Mouse (Mus musculus) forebrain, postnatal 0 days (tissue): ENCODE measurements around the gene Eng. TPM values are rescaled to one million over a fixed set of nuclear protein-coding genes. Genes with fewer than 3 reads are reported as not detected.

Experiments used
- ATAC-seq: fragments of 200-750 bp; cut with Nextera tagmentation; 2 replicates; pipeline ENCODE4 v1.8.0; 2017; ENCODE audit warnings: mild to moderate bottlenecking, moderate library complexity
- DNase-seq: peaks from one replicate; pipeline ENCODE4 v3.0.0-alpha.2; 2015
- H3K27ac ChIP-seq: fragments of 300-500 bp; sonication (generic); 2 replicates; pipeline ENCODE4 v1.5.1; 2014; ENCODE audit warnings: low read depth, mild to moderate bottlenecking, antibody characterized with exemption, low read length, moderate library complexity, mixed read lengths
- H3K27me3 ChIP-seq: fragments of 300-500 bp; sonication (generic); 2 replicates; pipeline ENCODE4 v1.6.1; 2014; ENCODE audit warnings: mild to moderate bottlenecking, low read length, mixed read lengths; ENCODE audit not compliant: insufficient read depth
- H3K36me3 ChIP-seq: fragments of 300-500 bp; sonication (generic); 2 replicates; pipeline ENCODE4 v1.6.1; 2014; ENCODE audit warnings: mild to moderate bottlenecking, moderate library complexity; ENCODE audit not compliant: insufficient read depth
- H3K4me1 ChIP-seq: fragments of 300-500 bp; sonication (generic); 2 replicates; pipeline ENCODE4 v1.6.1; 2014; ENCODE audit warnings: antibody characterized with exemption; ENCODE audit not compliant: insufficient read depth
- H3K4me2 ChIP-seq: fragments of 300-500 bp; sonication (generic); 2 replicates; pipeline ENCODE4 v1.6.1; 2014; ENCODE audit warnings: low read depth, mild to moderate bottlenecking, moderate library complexity
- H3K4me3 ChIP-seq: fragments of 300-500 bp; sonication (generic); 2 replicates; pipeline ENCODE4 v1.5.1; 2014; ENCODE audit warnings: low read depth, low read length, mixed read lengths
- H3K9ac ChIP-seq: fragments of 300-500 bp; sonication (generic); 2 replicates; pipeline ENCODE4 v1.6.1; 2014; ENCODE audit warnings: mild to moderate bottlenecking
- H3K9me3 ChIP-seq: fragments of 300-500 bp; sonication (generic); 2 replicates; pipeline ENCODE4 v1.6.1; 2016; ENCODE audit warnings: low read length
- CTCF ChIP-seq: sonication (generic); IDR thresholded peaks from 2 replicates; pipeline ENCODE4 v1.5.1; 2016; ENCODE audit warnings: antibody characterized with exemption, control low read depth, low read depth
- WGBS: fragments of 180-500 bp; shearing (Covaris S2); extraction: QIAGEN DNeasy Blood & Tissue Kit; methylation state at CpG from one replicate; pipeline ENCODE4 v1.1.7; 2014; 5-methylcytosine and 5-hydroxymethylcytosine counted together
- polyA plus RNA-seq: library from polyadenylated mRNA; unstranded; fragments of >200 nt; fragmentation: Nextera tagmentation; extraction: Ambion mirVana; gene quantifications from 2 replicates; pipeline ENCODE4 v1.2.1, GENCODE M21; 2015
- total RNA-seq: library from RNA; depleted of rRNA; stranded (reverse); fragments of >200 nt; gene quantifications from 2 replicates; pipeline ENCODE4 v1.2.3, GENCODE M21; 2014

The Eng gene
- total and polyA plus RNA-seq, 2 experiments from 2014 or later = 14.7 to 22.1 TPM

GRCm38 (mm10) chr2:32709521-32710137 is 63.2 kb downstream of the Eng start:
- no peak for DNase-seq
- Histone ChIP-seq H3K9me3 (no peaks in the 10 kb centered on the region), H3K27me3 (no peaks in the 10 kb centered on the region), H3K4me2 (no peak overlapping the region), H3K4me3 (no peak overlapping the region), H3K9ac (no peak overlapping the region), H3K4me1 (peaks cover 3% of the 10 kb centered on the region), H3K27ac (no peak overlapping the region), H3K36me3 (peaks cover 52% of the 10 kb centered on the region)
- WGBS = 93% methylated on average over 20 of the region's 20 CpGs
- no peak for ATAC-seq
- no peak for TF ChIP-seq CTCF

DNA sequence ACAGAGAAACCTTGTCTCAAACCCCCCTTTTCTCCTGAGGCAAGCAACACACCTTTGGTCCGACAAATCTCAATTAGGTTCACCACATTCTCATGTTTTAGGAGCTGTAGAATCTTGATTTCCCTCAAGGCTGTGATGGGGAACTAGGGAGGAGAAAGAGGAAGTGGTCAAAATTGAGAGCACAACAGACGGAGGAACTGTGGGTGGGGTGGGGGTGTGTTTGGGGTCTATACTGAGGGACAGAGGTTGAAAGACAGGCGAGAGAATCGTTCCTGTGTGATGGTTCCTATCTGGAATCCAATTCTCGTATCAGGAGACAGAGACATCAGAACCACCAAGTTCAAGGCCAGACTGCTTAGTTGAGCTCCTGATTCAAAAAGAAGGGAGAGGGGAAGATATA is 64.0 kb downstream of the Eng start:
- H3K27me3 ChIP-seq = no peaks in the 10 kb centered on the region
- WGBS = 91% methylated on average over 5 of the region's 5 CpGs
- H3K4me3 ChIP-seq = no peak overlapping the region
- H3K27ac ChIP-seq = no peak overlapping the region
- H3K4me2 ChIP-seq = no peak overlapping the region
- H3K36me3 ChIP-seq = peaks cover 44% of the 10 kb centered on the region
- TF ChIP-seq CTCF = no peak
- no peak overlapping the region for H3K9ac ChIP-seq
- H3K9me3 ChIP-seq = no peaks in the 10 kb centered on the region
- peaks cover 3% of the 10 kb centered on the region for H3K4me1 ChIP-seq
- DNase-seq = no peak
- no peak for ATAC-seq

DNA sequence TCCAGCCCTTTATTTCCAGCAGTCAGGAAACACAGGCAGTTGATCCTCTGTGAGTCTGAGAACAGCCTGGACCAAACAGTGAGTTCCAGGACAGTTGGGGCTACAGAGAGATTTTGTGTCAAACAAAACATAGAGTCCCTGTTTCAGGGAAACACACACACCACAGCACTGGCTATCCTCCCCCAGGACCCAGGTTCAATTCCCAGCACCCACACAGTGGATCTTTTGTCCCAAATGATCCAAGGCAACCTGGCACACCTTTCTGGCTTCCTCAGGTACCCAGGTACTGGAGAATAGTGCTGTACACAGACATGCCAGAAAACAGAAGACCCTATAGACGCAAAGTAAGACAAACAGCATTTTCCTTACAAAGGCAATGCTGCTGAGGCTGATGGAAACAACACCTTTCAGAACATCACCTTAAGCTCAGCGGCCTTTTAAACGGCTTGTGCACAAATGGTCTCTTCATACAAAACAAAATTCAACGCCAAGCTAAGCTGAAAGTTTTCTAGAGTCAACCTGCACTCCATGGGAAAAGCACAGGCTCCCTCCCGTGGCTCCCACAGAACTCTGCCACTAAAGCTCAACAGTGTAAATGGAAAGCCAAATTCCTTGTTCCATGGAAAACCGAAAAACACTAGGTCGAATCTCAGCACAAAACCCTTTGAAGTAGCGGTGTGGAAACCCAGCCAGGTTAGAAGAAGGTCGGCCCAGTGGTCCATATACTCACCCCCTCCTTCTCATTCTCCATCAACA is 65.1 kb downstream of the Eng start:
- 26% methylated on average over 9 of the region's 9 CpGs for WGBS
- peaks cover 3% of the 10 kb centered on the region for H3K4me1 ChIP-seq
- H3K9ac ChIP-seq = peak overlapping the region; percentile 86
- peak overlapping the region; percentile 94 for H3K4me2 ChIP-seq
- no peak for ATAC-seq
- no peaks in the 10 kb centered on the region for H3K9me3 ChIP-seq
- TF ChIP-seq CTCF = peak; percentile 11; the same call in 1 of the 2 replicates
- peaks cover 35% of the 10 kb centered on the region for H3K36me3 ChIP-seq
- H3K27ac ChIP-seq = 0 out of 2 replicates have a peak overlapping the region, but pooled peaks have one; percentile 100
- peak overlapping the region; percentile 81 for H3K4me3 ChIP-seq
- H3K27me3 ChIP-seq = no peaks in the 10 kb centered on the region
- no peak for DNase-seq

- Histone ChIP-seq H3K9ac (peak overlapping the region; percentile 86), H3K4me3 (peak overlapping the region; percentile 81), H3K4me1 (peaks cover 3% of the 10 kb centered on the region), H3K4me2 (peak overlapping the region; percentile 94), H3K27ac (peak overlapping the region; percentile 100), H3K9me3 (no peaks in the 10 kb centered on the region), H3K36me3 (peaks cover 28% of the 10 kb centered on the region), H3K27me3 (no peaks in the 10 kb centered on the region)
- no peak for TF ChIP-seq CTCF
- no peak for ATAC-seq
- peak; percentile 12 for DNase-seq
- WGBS = 4% methylated on average over 41 of the region's 41 CpGs
These were observed 65.7 kb downstream of the Eng start for GRCm38 (mm10) chr2:32712108-32712551.

DNA sequence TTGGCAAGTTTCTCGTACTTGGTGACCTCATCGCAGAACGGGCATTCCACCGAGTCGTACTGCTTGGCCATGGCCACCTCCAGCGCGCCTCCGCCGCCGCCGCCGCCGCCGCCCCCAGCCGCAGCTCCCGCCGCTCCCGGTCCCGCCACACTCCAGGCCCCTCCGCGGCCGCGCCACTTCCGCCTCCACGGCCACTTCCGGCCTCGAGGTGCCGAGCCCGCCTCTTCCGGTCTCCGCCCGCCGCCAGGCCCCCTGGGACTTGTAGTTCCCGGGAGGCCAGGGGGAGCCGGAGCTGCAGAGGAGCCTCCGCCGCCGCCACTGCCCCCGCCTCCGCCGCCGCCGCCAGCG is 66.2 kb downstream of the Eng start:
- H3K4me1 ChIP-seq = peaks cover 3% of the 10 kb centered on the region
- no peaks in the 10 kb centered on the region for H3K27me3 ChIP-seq
- peak overlapping the region; percentile 94 for H3K4me2 ChIP-seq
- H3K27ac ChIP-seq = peak overlapping the region; percentile 100
- no peak for TF ChIP-seq CTCF
- peak; percentile 89 for ATAC-seq
- peak overlapping the region; percentile 81 for H3K4me3 ChIP-seq
- under 1% methylated on average over 20 of the region's 44 CpGs for WGBS
- peaks cover 26% of the 10 kb centered on the region for H3K36me3 ChIP-seq
- H3K9me3 ChIP-seq = no peaks in the 10 kb centered on the region
- peak overlapping the region; percentile 86 for H3K9ac ChIP-seq
- DNase-seq = peak; percentile 95

DNA sequence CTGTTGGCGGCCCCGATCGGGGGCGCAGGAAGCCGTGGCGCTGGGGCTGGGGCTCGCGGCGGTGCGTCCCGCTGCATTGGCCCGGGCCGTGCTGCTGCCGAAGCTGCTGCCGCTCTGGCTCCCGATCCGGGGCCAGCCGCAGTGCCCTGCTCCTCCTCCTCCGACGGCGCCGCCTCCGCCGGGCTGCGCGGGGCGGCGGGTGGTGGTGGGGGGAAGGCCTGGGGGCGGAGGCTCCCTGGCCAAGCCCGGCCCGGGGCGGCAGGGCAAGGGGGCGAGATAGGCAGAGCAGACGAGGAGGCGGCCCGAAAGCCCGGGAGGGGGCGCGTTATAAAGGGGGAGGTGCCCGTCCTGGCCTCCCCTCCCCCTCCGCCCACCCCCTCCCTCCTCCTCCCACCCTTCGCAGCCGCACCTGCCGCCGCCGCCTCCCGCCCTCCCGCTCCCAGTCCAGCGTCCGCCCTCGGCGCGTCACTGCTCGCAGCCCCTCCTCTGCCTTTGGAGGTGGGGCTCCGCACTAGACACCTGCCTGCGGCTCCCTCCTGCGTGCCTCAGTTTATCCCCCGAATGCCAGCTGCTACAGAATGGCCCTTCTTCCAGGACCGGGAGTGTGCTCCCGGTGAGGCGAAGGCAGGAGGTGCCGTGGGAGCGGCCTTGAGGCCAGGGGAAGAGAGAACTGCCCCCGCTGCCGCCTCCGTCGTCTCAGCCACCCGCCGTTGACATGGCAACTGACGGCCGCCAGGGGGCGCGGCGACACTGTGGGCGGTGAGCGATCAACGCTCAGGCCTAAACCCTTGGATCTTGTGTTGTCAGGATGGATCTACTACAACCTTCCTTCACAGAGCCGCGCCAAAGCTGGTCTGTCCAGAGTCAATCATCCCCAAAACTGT is 66.8 kb downstream of the Eng start, which contains the start of gene Cdk9:
Cdk9 (minus strand) TSS at position 143 of the 884 bp plus-strand sequence.
- H3K9me3 ChIP-seq = no peaks in the 10 kb centered on the region
- peak; percentile 100 for TF ChIP-seq CTCF
- H3K4me3 ChIP-seq = peak within 1 kb of the TSS; percentile 81
- WGBS = 1% methylated on average over 33 of the region's 79 CpGs
- H3K4me2 ChIP-seq = peak within 1 kb of the TSS; percentile 94
- H3K4me1 ChIP-seq = peaks cover 3% of the 10 kb centered on the region
- H3K27me3 ChIP-seq = no peaks in the 10 kb centered on the region
- H3K9ac ChIP-seq = peak within 1 kb of the TSS; percentile 86
- H3K27ac ChIP-seq = peak within 1 kb of the TSS; percentile 100
- peak; percentile 91 for ATAC-seq
- peaks cover 20% of the 10 kb centered on the region for H3K36me3 ChIP-seq
- DNase-seq = peak; percentile 96
